Mouse (Mus musculus): ENCODE measurements around the gene Dmc1.

- TF ChIP-seq CTCF (IDR thresholded peaks at IDR 0.05; ENCODE audit: borderline replicate concordance, insufficient read depth, low read depth, low read length), result no peak
- no peak for TF ChIP-seq POLR2A (IDR thresholded peaks at IDR 0.05; ENCODE audit: borderline replicate concordance, insufficient read depth, low read length)
Observed at GRCm38 (mm10) chr15:79619770-79620414, 15.0 kb upstream of the Dmc1 start.

All from cerebellum, adult 2 months (tissue).